Mouse (Mus musculus) MEL (cell line): ENCODE data around the gene Ppp1r18.

Experiments
- CHD1 ChIP-seq: IDR thresholded peaks from 2 replicates; pipeline ENCODE4 v1.6.1; 2012; ENCODE audit warnings: low read depth, mild to moderate bottlenecking, inconsistent platforms, low read length, improper control_type of control experiment
- CTCF ChIP-seq, 3 experiments: IDR thresholded peaks in 2 of 3; conservative IDR thresholded peaks in 1 of 3; 2 replicates each; pipeline ENCODE4 v1.5.1; 2011 to 2012; ENCODE audit warnings: low read length in 3 of 3, low read depth in 2 of 3, mild to moderate bottlenecking in 2 of 3, improper control_type of control experiment in 1 of 3, inconsistent platforms in 1 of 3, mixed read lengths in 1 of 3, moderate library complexity in 1 of 3; ENCODE audit not compliant: control insufficient read depth in 1 of 3, insufficient read depth in 1 of 3, poor library complexity in 1 of 3, severe bottlenecking in 1 of 3
- EP300 ChIP-seq, 2 experiments: IDR thresholded peaks; 2 replicates each; pipeline ENCODE4 v1.6.1; 2011; ENCODE audit warnings: improper control_type of control experiment in 2 of 2, low read length in 2 of 2, low read depth in 1 of 2, mild to moderate bottlenecking in 1 of 2
- GABPA ChIP-seq: IDR thresholded peaks from 2 replicates; pipeline ENCODE4 v1.6.1; 2012; ENCODE audit warnings: low read depth, mild to moderate bottlenecking, inconsistent platforms, low read length, improper control_type of control experiment, moderate library complexity
- JUND ChIP-seq: IDR thresholded peaks from 2 replicates; pipeline ENCODE4 v1.6.1; 2011; ENCODE audit warnings: low read depth, mild to moderate bottlenecking, improper control_type of control experiment, low read length
- MAFK ChIP-seq: IDR thresholded peaks from 2 replicates; pipeline ENCODE4 v1.6.1; 2011; ENCODE audit warnings: low read depth, mild to moderate bottlenecking, low read length, improper control_type of control experiment, borderline replicate concordance
- MAX ChIP-seq: IDR thresholded peaks from 2 replicates; pipeline ENCODE4 v1.6.1; 2011; ENCODE audit warnings: low read length, improper control_type of control experiment
- NELFE ChIP-seq: IDR thresholded peaks from 2 replicates; pipeline ENCODE4 v1.6.1; 2011; ENCODE audit warnings: low read depth, low read length, improper control_type of control experiment
- POLR2A ChIP-seq, 2 experiments: IDR thresholded peaks; 2 replicates each; pipeline ENCODE4 v1.6.1; 2011 to 2012; ENCODE audit warnings: low read length in 2 of 2, mild to moderate bottlenecking in 2 of 2, control low read depth in 1 of 2, improper control_type of control experiment in 1 of 2, low read depth in 1 of 2, moderate library complexity in 1 of 2; ENCODE audit not compliant: control insufficient read depth in 1 of 2, insufficient read depth in 1 of 2, poor library complexity in 1 of 2
- POLR2AphosphoS2 ChIP-seq: IDR thresholded peaks from 2 replicates; pipeline ENCODE4 v1.6.1; 2011; ENCODE audit warnings: low read length, improper control_type of control experiment
- RAD21 ChIP-seq: IDR thresholded peaks from 2 replicates; pipeline ENCODE4 v1.6.1; 2011; ENCODE audit warnings: mild to moderate bottlenecking, low read depth, low read length, improper control_type of control experiment
- ZC3H11A ChIP-seq: IDR thresholded peaks from 2 replicates; pipeline ENCODE4 v1.6.1; 2012; ENCODE audit warnings: low read depth, mild to moderate bottlenecking, inconsistent platforms, low read length, improper control_type of control experiment

DNA sequence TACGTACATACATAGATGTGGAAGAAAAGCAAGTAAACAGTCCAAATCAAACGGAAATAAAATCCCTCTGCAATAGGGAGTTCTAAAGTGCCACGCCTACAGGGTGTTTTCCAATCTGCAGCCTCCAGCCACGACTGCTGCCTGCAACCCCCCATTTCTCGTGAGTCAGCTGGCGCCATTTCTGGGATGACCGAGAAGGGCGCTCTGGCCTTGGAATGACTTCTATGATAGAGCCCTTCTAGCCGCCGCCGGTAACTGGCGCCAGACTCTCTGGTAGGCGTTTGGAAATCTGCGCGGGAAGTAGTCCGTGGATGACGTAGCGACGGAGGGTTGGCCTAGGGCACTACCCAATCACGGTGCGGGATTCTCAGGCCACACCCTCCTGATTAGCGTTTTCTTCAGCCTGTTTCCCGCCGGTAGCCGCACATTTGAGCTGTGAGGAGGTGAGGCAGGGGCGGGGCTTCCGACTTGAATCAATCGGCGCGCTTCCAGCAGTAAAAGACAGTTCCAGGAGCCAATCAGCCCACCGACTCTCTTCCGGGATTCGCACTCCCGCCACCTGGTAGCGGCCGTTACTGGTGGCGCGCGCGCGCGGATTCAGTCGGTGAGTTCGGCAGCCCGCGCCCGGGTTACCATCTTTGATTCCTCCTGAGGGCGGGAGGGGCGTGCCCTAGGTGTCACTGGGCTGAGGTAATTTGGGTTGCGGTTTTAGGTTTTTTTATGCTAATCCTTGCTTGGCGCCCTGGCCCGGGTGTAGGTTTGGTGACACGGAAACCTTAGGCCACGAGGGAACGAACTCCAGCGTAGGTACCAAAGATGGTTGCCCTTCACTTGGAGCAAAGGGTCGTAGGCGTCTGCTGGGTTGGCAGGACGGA lies 24.1 kb upstream of the Ppp1r18 start, which contains the start of gene Mdc1:
- TF ChIP-seq POLR2A (IDR thresholded peaks at IDR 0.05; ENCODE audit: control insufficient read depth in 1 of 2, insufficient read depth in 1 of 2, low read depth in 1 of 2, low read length in 2 of 2, poor library complexity in 1 of 2): peak; percentile 72 to 73; a peak in 3 of 4 replicates
- no peak; a peak in 1 of 6 replicates for TF ChIP-seq CTCF (IDR thresholded peaks at IDR 0.05 in 2 of 3, conservative IDR thresholded peaks at IDR 0.05 in 1 of 3; ENCODE audit: control insufficient read depth in 1 of 3, insufficient read depth in 1 of 3, low read depth in 2 of 3, low read length in 3 of 3, poor library complexity in 1 of 3, severe bottlenecking in 1 of 3)
- TF ChIP-seq CHD1: no peak
- TF ChIP-seq MAFK: no peak
- TF ChIP-seq RAD21: no peak
- no peak for TF ChIP-seq EP300 (IDR thresholded peaks at IDR 0.05; ENCODE audit: low read depth in 1 of 2, low read length in 2 of 2)
- TF ChIP-seq JUND: no peak
- TF ChIP-seq MAX: no peak
- TF ChIP-seq POLR2AphosphoS2: no peak
- no peak for TF ChIP-seq ZC3H11A
- TF ChIP-seq GABPA: no peak
- TF ChIP-seq NELFE: no peak
